Mouse (Mus musculus): Measurements from ENCODE around the gene Speer4c. TPM values are rescaled to one million over a fixed set of nuclear protein-coding genes. Genes with fewer than 3 reads are reported as not detected.
"Not testable (repeated sequence)": the region's sequence is repeated elsewhere in the genome, so short reads cannot be mapped to it uniquely, and the experiment has no call there.

Speer4c gene
- polyA plus RNA-seq, 1 experiment, result not detected

GRCm38 (mm10) chr5:15674429-15675244 lies 39.4 kb downstream of the Speer4c start:
- not testable (repeated sequence) for H3K4me1 ChIP-seq (ENCODE audit: control insufficient read depth, insufficient read depth, low read length); H3K4me3 ChIP-seq (ENCODE audit: insufficient read depth, low read length); H3K27ac ChIP-seq (ENCODE audit: insufficient read depth, low read length)

DNA sequence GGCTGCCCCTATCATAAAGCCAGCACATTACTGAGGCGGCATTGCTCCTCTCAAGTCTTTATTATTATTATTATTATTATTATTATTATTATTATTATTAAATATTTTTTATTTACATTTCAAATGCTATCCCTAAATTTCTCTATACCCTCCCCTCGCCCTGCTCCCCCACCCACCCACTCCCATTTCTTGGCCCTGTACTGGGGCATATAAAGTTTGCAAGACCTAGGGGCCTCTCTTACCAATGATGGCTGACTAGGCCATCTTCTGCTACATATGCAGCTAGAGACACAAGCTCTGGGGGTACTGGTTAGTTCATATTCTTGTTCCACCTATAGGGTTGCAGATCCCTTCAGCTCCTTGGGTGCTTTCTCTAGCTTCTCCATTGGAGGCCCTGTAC lies 40.1 kb downstream of the Speer4c start:
- H3K4me1 ChIP-seq (ENCODE audit: control insufficient read depth, insufficient read depth, low read length); H3K4me3 ChIP-seq (ENCODE audit: insufficient read depth, low read length); H3K27ac ChIP-seq (ENCODE audit: insufficient read depth, low read length): not testable (repeated sequence)

DNA sequence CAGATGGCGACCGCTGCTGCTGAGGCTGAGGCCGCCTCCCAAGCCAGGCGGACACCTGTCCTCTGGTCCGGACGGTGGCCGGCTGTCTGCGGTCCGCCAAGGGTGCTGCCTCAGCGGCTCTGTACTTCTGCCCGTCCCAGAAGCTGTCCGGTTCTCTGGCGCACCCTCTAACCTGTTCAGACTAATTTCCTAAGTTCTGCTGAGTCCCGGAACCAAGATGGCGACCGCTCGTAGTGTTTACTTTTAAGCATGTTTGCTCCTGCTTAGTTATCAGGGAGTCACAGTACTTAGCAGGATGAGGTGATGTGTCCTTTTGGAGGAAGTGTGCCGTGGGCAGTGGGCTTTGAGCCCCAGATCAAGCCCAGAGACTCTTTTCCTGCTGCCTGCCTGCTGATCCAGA lies 43.3 kb downstream of the Speer4c start:
- not testable (repeated sequence) for H3K4me3 ChIP-seq (ENCODE audit: insufficient read depth, low read length); H3K27ac ChIP-seq (ENCODE audit: insufficient read depth, low read length); H3K4me1 ChIP-seq (ENCODE audit: control insufficient read depth, insufficient read depth, low read length)

- not testable (repeated sequence) for H3K27ac ChIP-seq (ENCODE audit: insufficient read depth, low read length); H3K4me3 ChIP-seq (ENCODE audit: insufficient read depth, low read length); H3K4me1 ChIP-seq (ENCODE audit: control insufficient read depth, insufficient read depth, low read length)
These were observed 50.2 kb downstream of the Speer4c start for GRCm38 (mm10) chr5:15663847-15664246.

Other genes starting within 250 kb of the Speer4c start
- gene Gm21149, start 237.7 kb downstream of the Speer4c start, polyA plus RNA-seq (2012; rRNA removed), result 0.15 TPM in 1 of 2 replicates, not detected in the other
- not detected in 2 replicates for gene Gm21190, start 185.0 kb downstream of the Speer4c start, polyA plus RNA-seq (2012; rRNA removed)
- gene Gm21083, start 136.9 kb downstream of the Speer4c start, polyA plus RNA-seq (2012; rRNA removed), result not detected in 2 replicates
- gene Speer4d, start 95.2 kb downstream of the Speer4c start, polyA plus RNA-seq (2012; rRNA removed), result not detected in 2 replicates
- gene 4930572O03Rik, start 57.2 kb downstream of the Speer4c start, polyA plus RNA-seq (2012; rRNA removed), result not detected in 2 replicates
- gene Cacna2d1, start 220.4 kb upstream of the Speer4c start, polyA plus RNA-seq (2012; rRNA removed), result 77.3 and 82.2 TPM in 2 replicates